Mouse (Mus musculus) liver, embryonic 14.5 days (tissue): ENCODE results near the gene Ppp1r9b.

Source experiments
- CTCF ChIP-seq: IDR thresholded peaks from 2 replicates; pipeline ENCODE4 v1.5.1; 2016; ENCODE audit warnings: antibody characterized with exemption, low read depth, control low read depth
- EP300 ChIP-seq: IDR thresholded peaks from 2 replicates; pipeline ENCODE4 v1.6.1; 2016; ENCODE audit warnings: antibody characterized with exemption, low read depth

DNA sequence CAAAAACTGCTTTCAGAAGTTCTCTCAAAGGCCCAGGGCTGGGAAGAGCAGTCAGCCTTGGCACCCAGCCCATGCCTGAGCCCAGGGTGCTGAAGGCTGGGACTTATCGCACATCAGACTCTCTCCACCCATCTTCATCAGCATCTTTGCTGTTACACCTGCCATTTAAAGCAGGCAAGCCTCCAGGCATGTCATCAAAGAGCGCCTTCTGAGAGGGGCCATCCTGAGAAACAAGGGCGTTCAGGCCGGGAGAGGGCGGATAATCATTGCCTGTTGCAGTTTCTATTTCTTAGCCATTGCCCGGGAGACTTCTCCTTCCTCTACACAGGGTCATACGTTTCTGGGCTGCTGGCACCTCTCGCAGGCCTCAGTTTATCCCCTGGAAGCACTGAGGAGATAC lies 3.0 kb upstream of the Ppp1r9b start:
- no peak for TF ChIP-seq CTCF
- no peak for TF ChIP-seq EP300
